Mouse (Mus musculus): ENCODE results near the gene Med8. TPM values are rescaled to one million over a fixed set of nuclear protein-coding genes. Genes with fewer than 3 reads are reported as not detected.

The Med8 gene
- total RNA-seq, 2 experiments from 2014 or later = 36.3 to 37.8 TPM

GRCm38 (mm10) chr4:118457345-118457975 is 48.3 kb downstream of the Med8 start, which contains the start of gene Mpl:
TSS of gene Mpl (minus strand) at chr4:118457513.
- intact Hi-C loops (cut with DNase I) = no loop called here
- no peak for DNase-seq

- intact Hi-C loops (cut with DNase I) = no loop called here
Measured at GRCm38 (mm10) chr4:118464956-118465355, 55.8 kb downstream of the Med8 start.

More at GRCm38 (mm10) chr4:118464956-118465355, 55.8 kb downstream of the Med8 start:
- no peak for DNase-seq

Other genes with a start within 250 kb of the Med8 start
- gene Kdm4a, start 229.3 kb upstream of the Med8 start, total RNA-seq (2021) = 10 to 100 TPM; 16.4 to 17.4 TPM
- 1 to 10 TPM; 2.7 to 3.0 TPM for gene Ptprf, start 117.9 kb upstream of the Med8 start, total RNA-seq (2021)
- gene Szt2, start 64 bp upstream of the Med8 start, total RNA-seq (2021) = 1 to 10 TPM; 5.7 to 6.5 TPM
- gene Elovl1, start 18.8 kb downstream of the Med8 start, total RNA-seq (2021) = 1 to 10 TPM; 5.8 to 7.6 TPM
- gene Cdc20, start 28.0 kb downstream of the Med8 start, total RNA-seq (2021) = under 1 TPM; 0.69 to 0.97 TPM
- gene Mpl, start 48.2 kb downstream of the Med8 start, total RNA-seq (2021) = not detected
- gene Tie1, start 80.7 kb downstream of the Med8 start, total RNA-seq (2021) = 10 to 100 TPM; 15.3 to 16.8 TPM
- not detected for gene 2610528J11Rik, start 117.7 kb downstream of the Med8 start, total RNA-seq (2021)
- gene Tmem125, start 134.7 kb downstream of the Med8 start, total RNA-seq (2021) = not detected
- gene Cfap57, start 211.4 kb downstream of the Med8 start, total RNA-seq (2021) = not detected
- gene Ebna1bp2, start 211.5 kb downstream of the Med8 start, total RNA-seq (2021) = 10 to 100 TPM; 21.7 to 28.9 TPM
- gene Olfr62, start 249.6 kb downstream of the Med8 start, total RNA-seq (2021) = not detected